Mouse (Mus musculus): ENCODE results near the gene Myo5c. TPM values are rescaled to one million over a fixed set of nuclear protein-coding genes. Genes with fewer than 3 reads are reported as not detected.

Gene Myo5c
- polyA plus RNA-seq, 1 experiment from 2014 or later: 0.54 TPM

GRCm38 (mm10) chr9:75253766-75254165 lies 21.9 kb downstream of the Myo5c start:
- peaks cover 15% of the 10 kb centered on the region for H3K4me1 ChIP-seq (replicated peaks; ENCODE audit: control insufficient read depth, insufficient read depth, low read length)
- WGBS: 52% methylated on average over 3 of the region's 3 CpGs
- DNase-seq (ENCODE audit: low spot score) (no peak), ATAC-seq (ENCODE audit: low FRiP score) (no peak)
- no peak overlapping the region for H3K4me2 ChIP-seq (replicated peaks)
- H3K9me3 ChIP-seq (ENCODE audit: control insufficient read depth, low read length): no peaks in the 10 kb centered on the region
- H3K36me3 ChIP-seq (replicated peaks; ENCODE audit: control insufficient read depth, insufficient read depth): no peaks in the 10 kb centered on the region
- no peak overlapping the region; the same call in 1 of the 2 replicates for H3K9ac ChIP-seq
- no peak overlapping the region for H3K4me3 ChIP-seq (replicated peaks; ENCODE audit: low read length)
- no peaks in the 10 kb centered on the region for H3K27me3 ChIP-seq (ENCODE audit: control insufficient read depth, insufficient read depth, low read length)
- H3K27ac ChIP-seq: peak overlapping the region; percentile 84

GRCm38 (mm10) chr9:75254196-75254955 lies 22.6 kb downstream of the Myo5c start:
- H3K9ac ChIP-seq: no peak overlapping the region; the same call in 1 of the 2 replicates
- ATAC-seq (ENCODE audit: low FRiP score): peak; percentile 94
- H3K9me3 ChIP-seq (ENCODE audit: control insufficient read depth, low read length): no peaks in the 10 kb centered on the region
- H3K4me1 ChIP-seq (replicated peaks; ENCODE audit: control insufficient read depth, insufficient read depth, low read length): peaks cover 15% of the 10 kb centered on the region
- DNase-seq (ENCODE audit: low spot score): peak; percentile 77
- peak overlapping the region; percentile 84 for H3K27ac ChIP-seq
- H3K4me3 ChIP-seq (replicated peaks; ENCODE audit: low read length): no peak overlapping the region
- H3K4me2 ChIP-seq (replicated peaks): no peak overlapping the region
- WGBS: 44% methylated on average over 13 of the region's 13 CpGs
- no peaks in the 10 kb centered on the region for H3K27me3 ChIP-seq (ENCODE audit: control insufficient read depth, insufficient read depth, low read length)
- no peaks in the 10 kb centered on the region for H3K36me3 ChIP-seq (replicated peaks; ENCODE audit: control insufficient read depth, insufficient read depth)

GRCm38 (mm10) chr9:75255820-75256545 lies 24.2 kb downstream of the Myo5c start:
- WGBS: 89% methylated on average over 14 of the region's 14 CpGs
- no peaks in the 10 kb centered on the region for H3K27me3 ChIP-seq (ENCODE audit: control insufficient read depth, insufficient read depth, low read length)
- no peaks in the 10 kb centered on the region for H3K9me3 ChIP-seq (ENCODE audit: control insufficient read depth, low read length)
- no peak for DNase-seq (ENCODE audit: low spot score)
- no peak for ATAC-seq (ENCODE audit: low FRiP score)
- H3K4me1 ChIP-seq (replicated peaks; ENCODE audit: control insufficient read depth, insufficient read depth, low read length): peaks cover 19% of the 10 kb centered on the region
- H3K36me3 ChIP-seq (replicated peaks; ENCODE audit: control insufficient read depth, insufficient read depth): no peaks in the 10 kb centered on the region
- H3K4me3 ChIP-seq (replicated peaks; ENCODE audit: low read length): no peak overlapping the region
- no peak overlapping the region for H3K27ac ChIP-seq
- no peak overlapping the region for H3K9ac ChIP-seq
- no peak overlapping the region for H3K4me2 ChIP-seq (replicated peaks)

- H3K4me1 ChIP-seq (replicated peaks; ENCODE audit: control insufficient read depth, insufficient read depth, low read length): peaks cover 30% of the 10 kb centered on the region
- no peak for ATAC-seq (ENCODE audit: low FRiP score)
- H3K4me3 ChIP-seq (replicated peaks; ENCODE audit: low read length): no peak overlapping the region
- 68% methylated on average over 4 of the region's 4 CpGs for WGBS
- no peak for DNase-seq (ENCODE audit: low spot score)
- H3K27ac ChIP-seq: no peak overlapping the region
- no peaks in the 10 kb centered on the region for H3K36me3 ChIP-seq (replicated peaks; ENCODE audit: control insufficient read depth, insufficient read depth)
- no peaks in the 10 kb centered on the region for H3K9me3 ChIP-seq (ENCODE audit: control insufficient read depth, low read length)
- no peaks in the 10 kb centered on the region for H3K27me3 ChIP-seq (ENCODE audit: control insufficient read depth, insufficient read depth, low read length)
- H3K4me2 ChIP-seq (replicated peaks): no peak overlapping the region
- H3K9ac ChIP-seq: no peak overlapping the region
Observed at GRCm38 (mm10) chr9:75258792-75259191, 27.0 kb downstream of the Myo5c start.

- Histone ChIP-seq H3K36me3 (replicated peaks; ENCODE audit: control insufficient read depth, insufficient read depth) (no peaks in the 10 kb centered on the region), H3K4me2 (replicated peaks) (no peak overlapping the region), H3K4me3 (replicated peaks; ENCODE audit: low read length) (no peak overlapping the region), H3K9ac (no peak overlapping the region), H3K27me3 (ENCODE audit: control insufficient read depth, insufficient read depth, low read length) (no peaks in the 10 kb centered on the region), H3K27ac (no peak overlapping the region), H3K4me1 (replicated peaks; ENCODE audit: control insufficient read depth, insufficient read depth, low read length) (peaks cover 22% of the 10 kb centered on the region), H3K9me3 (ENCODE audit: control insufficient read depth, low read length) (no peaks in the 10 kb centered on the region)
- 94% methylated on average over 4 of the region's 4 CpGs for WGBS
- no peak for ATAC-seq (ENCODE audit: low FRiP score)
- no peak for DNase-seq (ENCODE audit: low spot score)
Observed at GRCm38 (mm10) chr9:75259656-75260055, 27.8 kb downstream of the Myo5c start.

- ATAC-seq (ENCODE audit: low FRiP score): peak; percentile 82
- no peaks in the 10 kb centered on the region for H3K9me3 ChIP-seq (ENCODE audit: control insufficient read depth, low read length)
- no peaks in the 10 kb centered on the region for H3K36me3 ChIP-seq (replicated peaks; ENCODE audit: control insufficient read depth, insufficient read depth)
- H3K27me3 ChIP-seq (ENCODE audit: control insufficient read depth, insufficient read depth, low read length): no peaks in the 10 kb centered on the region
- DNase-seq (ENCODE audit: low spot score): peak; percentile 42
- H3K9ac ChIP-seq: peak overlapping the region; percentile 21; the same call in 1 of the 2 replicates
- peaks cover 16% of the 10 kb centered on the region for H3K4me1 ChIP-seq (replicated peaks; ENCODE audit: control insufficient read depth, insufficient read depth, low read length)
- WGBS: 4% methylated on average over 8 of the region's 8 CpGs
- no peak overlapping the region for H3K4me3 ChIP-seq (replicated peaks; ENCODE audit: low read length)
- peak overlapping the region; percentile 75 for H3K27ac ChIP-seq
- no peak overlapping the region for H3K4me2 ChIP-seq (replicated peaks)
Observed at GRCm38 (mm10) chr9:75261332-75261872, 29.6 kb downstream of the Myo5c start.

- DNase-seq (ENCODE audit: low spot score): peak; percentile 54
- no peaks in the 10 kb centered on the region for H3K9me3 ChIP-seq (ENCODE audit: control insufficient read depth, low read length)
- H3K27me3 ChIP-seq (ENCODE audit: control insufficient read depth, insufficient read depth, low read length): no peaks in the 10 kb centered on the region
- no peak overlapping the region for H3K4me2 ChIP-seq (replicated peaks)
- no peak for ATAC-seq (ENCODE audit: low FRiP score)
- no peaks in the 10 kb centered on the region for H3K36me3 ChIP-seq (replicated peaks; ENCODE audit: control insufficient read depth, insufficient read depth)
- no peak overlapping the region for H3K4me3 ChIP-seq (replicated peaks; ENCODE audit: low read length)
- no peak overlapping the region for H3K27ac ChIP-seq
- H3K9ac ChIP-seq: no peak overlapping the region
- WGBS: 56% methylated on average over 8 of the region's 8 CpGs
- peaks cover 16% of the 10 kb centered on the region for H3K4me1 ChIP-seq (replicated peaks; ENCODE audit: control insufficient read depth, insufficient read depth, low read length)
Observed at GRCm38 (mm10) chr9:75262235-75262826, 30.5 kb downstream of the Myo5c start.

- 50% methylated on average over 3 of the region's 3 CpGs for WGBS
- H3K4me2 ChIP-seq (replicated peaks): no peak overlapping the region
- ATAC-seq (ENCODE audit: low FRiP score): no peak
- no peaks in the 10 kb centered on the region for H3K36me3 ChIP-seq (replicated peaks; ENCODE audit: control insufficient read depth, insufficient read depth)
- H3K4me1 ChIP-seq (replicated peaks; ENCODE audit: control insufficient read depth, insufficient read depth, low read length): peaks cover 16% of the 10 kb centered on the region
- H3K9ac ChIP-seq: no peak overlapping the region
- no peak overlapping the region for H3K27ac ChIP-seq
- no peaks in the 10 kb centered on the region for H3K27me3 ChIP-seq (ENCODE audit: control insufficient read depth, insufficient read depth, low read length)
- DNase-seq (ENCODE audit: low spot score): no peak
- no peak overlapping the region for H3K4me3 ChIP-seq (replicated peaks; ENCODE audit: low read length)
- H3K9me3 ChIP-seq (ENCODE audit: control insufficient read depth, low read length): no peaks in the 10 kb centered on the region
Observed at GRCm38 (mm10) chr9:75264008-75264718, 32.3 kb downstream of the Myo5c start.

Measured in hindbrain, embryonic 14.5 days (tissue).